In the genomic region with DNA sequence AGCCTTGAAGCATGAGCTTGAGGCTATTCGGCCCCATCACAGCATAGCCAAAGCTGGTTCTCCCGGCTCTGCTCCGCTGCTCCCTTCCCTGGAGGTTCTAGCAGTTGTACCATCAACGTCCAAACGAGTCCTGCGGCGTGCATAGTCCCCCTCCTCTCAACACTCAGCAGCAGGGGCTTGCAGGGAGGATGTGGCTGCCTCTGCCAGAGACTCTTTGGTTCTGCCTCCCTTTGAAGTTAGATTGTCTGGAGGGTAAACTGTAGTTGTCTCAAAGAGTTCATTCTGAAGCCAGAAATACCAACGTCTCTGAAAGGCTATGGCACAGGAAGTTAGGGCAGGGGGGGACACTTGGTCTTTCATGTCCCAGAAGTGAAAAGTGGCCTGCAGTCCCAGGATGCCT, we compare ENCODE assay signal across 16 mouse cellular contexts. TPM values are rescaled to one million over a fixed set of nuclear protein-coding genes. Genes with fewer than 3 reads are reported as not detected.
DNase-seq lines count a peak whose midpoint lies in the region; ATAC-seq and TF ChIP-seq lines count a peak whose summit lies in the region.
"Had no signal": no experiment of that assay in that cellular context is flagged by ENCODE, and none has a peak within 500 bp of the region (broad histone marks: within the 10 kb centered on the region; RNA-seq: fewer than 3 reads in every experiment).

No protein-coding gene starts in this region.

- no peak overlapping the region for H3K27ac ChIP-seq in forebrain, embryonic 15.5 days (replicated peaks)
- no peak overlapping the region for H3K27ac ChIP-seq in forebrain, embryonic 16.5 days (ENCODE audit: low read length)
- no peak overlapping the region for H3K27ac ChIP-seq in neural tube, embryonic 13.5 days (replicated peaks)
- peak overlapping the region; percentile 5 for H3K27ac ChIP-seq in midbrain, embryonic 13.5 days
- H3K27ac ChIP-seq in cerebellum, adult 2 months (ENCODE audit: insufficient read depth, low read length) = no peak overlapping the region
- H3K27ac ChIP-seq: limb, embryonic 13.5 days had no signal

- no peak overlapping the region for H3K4me2 ChIP-seq in forebrain, embryonic 15.5 days (replicated peaks)
- H3K4me2 ChIP-seq in forebrain, embryonic 16.5 days (ENCODE audit: low read length) = no peak overlapping the region
- H3K4me2 ChIP-seq in neural tube, embryonic 13.5 days = no peak overlapping the region
- no peak overlapping the region for H3K4me2 ChIP-seq in midbrain, embryonic 13.5 days (replicated peaks)
- H3K4me2 ChIP-seq: heart, embryonic 12.5 days; limb, embryonic 13.5 days had no signal

- ATAC-seq in forebrain, embryonic 15.5 days (replicated peaks) = no peak
- no peak for ATAC-seq in forebrain, embryonic 16.5 days
- ATAC-seq in neural tube, embryonic 13.5 days (ENCODE audit: low read depth) = no peak
- no peak for ATAC-seq in midbrain, embryonic 13.5 days
- ATAC-seq: intestine, postnatal 0 days; liver, postnatal 0 days had no signal

- no peaks in the 10 kb centered on the region for H3K27me3 ChIP-seq in forebrain, embryonic 15.5 days
- no peaks in the 10 kb centered on the region for H3K27me3 ChIP-seq in forebrain, embryonic 16.5 days (replicated peaks; ENCODE audit: control insufficient read depth, insufficient read depth, low read length)
- no peaks in the 10 kb centered on the region; the same call in 1 of the 2 replicates for H3K27me3 ChIP-seq in neural tube, embryonic 13.5 days
- no peaks in the 10 kb centered on the region for H3K27me3 ChIP-seq in midbrain, embryonic 13.5 days
- H3K27me3 ChIP-seq in cerebellum, adult 2 months (ENCODE audit: control insufficient read depth, insufficient read depth, low read length) = no peaks in the 10 kb centered on the region

- DNase-seq in neural tube, embryonic 10.5 days (ENCODE audit: extremely low spot score, low spot score) = no peak
- peak; percentile 80 for DNase-seq in thymus, postnatal 25 days
- DNase-seq in cerebellum, adult 2 months = no peak
- DNase-seq in left cerebral cortex, postnatal 25 days (ENCODE audit: low spot score in 2 of 2) = no peak
- DNase-seq: gastrocnemius, postnatal 25 days; kidney, postnatal 25 days; liver, postnatal 0 days; lung, postnatal 36 days had no signal

- no peak for TF ChIP-seq CTCF in cerebellum, adult 2 months (IDR thresholded peaks at IDR 0.05; ENCODE audit: borderline replicate concordance, insufficient read depth, low read depth, low read length)

- H3K4me1 ChIP-seq in forebrain, embryonic 15.5 days = peaks cover 14% of the 10 kb centered on the region
- peaks cover 16% of the 10 kb centered on the region for H3K4me1 ChIP-seq in forebrain, embryonic 16.5 days (replicated peaks; ENCODE audit: control insufficient read depth, insufficient read depth, low read length)
- H3K4me1 ChIP-seq in neural tube, embryonic 13.5 days (replicated peaks) = peaks cover 22% of the 10 kb centered on the region
- peaks cover 29% of the 10 kb centered on the region for H3K4me1 ChIP-seq in midbrain, embryonic 13.5 days (replicated peaks)
- H3K4me1 ChIP-seq in cerebellum, adult 2 months (ENCODE audit: control insufficient read depth, insufficient read depth, low read length) = peaks cover 10% of the 10 kb centered on the region
- H3K4me1 ChIP-seq: limb, embryonic 13.5 days had no signal

- H3K36me3 ChIP-seq in forebrain, embryonic 15.5 days = peaks cover 40% of the 10 kb centered on the region
- H3K36me3 ChIP-seq in forebrain, embryonic 16.5 days (ENCODE audit: control insufficient read depth, insufficient read depth) = peaks cover 18% of the 10 kb centered on the region
- H3K36me3 ChIP-seq in neural tube, embryonic 13.5 days = peaks cover 51% of the 10 kb centered on the region
- peaks cover 42% of the 10 kb centered on the region for H3K36me3 ChIP-seq in midbrain, embryonic 13.5 days

- intact Hi-C loops in left cerebral cortex, postnatal 25 days (cut with DNase I) = no loop called here

- WGBS in forebrain, embryonic 15.5 days = 53% methylated on average over 8 of the region's 8 CpGs
- 47% methylated on average over 8 of the region's 8 CpGs for WGBS in forebrain, embryonic 16.5 days
- WGBS in neural tube, embryonic 13.5 days = 37% methylated on average over 8 of the region's 8 CpGs
- WGBS in midbrain, embryonic 13.5 days = 38% methylated on average over 8 of the region's 8 CpGs
- WGBS in cerebellum, adult 2 months = 30% methylated on average over 8 of the region's 8 CpGs

- H3K9ac ChIP-seq in forebrain, embryonic 15.5 days (replicated peaks) = 0 out of 2 replicates have a peak overlapping the region, but pooled peaks have one; percentile 14
- H3K9ac ChIP-seq in forebrain, embryonic 16.5 days (replicated peaks; ENCODE audit: low read depth, low read length) = no peak overlapping the region
- 0 out of 2 replicates have a peak overlapping the region, but pooled peaks have one; percentile 34 for H3K9ac ChIP-seq in neural tube, embryonic 13.5 days
- H3K9ac ChIP-seq in midbrain, embryonic 13.5 days (replicated peaks) = no peak overlapping the region
- H3K9ac ChIP-seq: heart, embryonic 12.5 days; limb, embryonic 13.5 days; liver, postnatal 0 days had no signal

- H3K9me3 ChIP-seq in forebrain, embryonic 15.5 days = no peaks in the 10 kb centered on the region
- H3K9me3 ChIP-seq in forebrain, embryonic 16.5 days (ENCODE audit: control insufficient read depth, low read length) = no peaks in the 10 kb centered on the region
- H3K9me3 ChIP-seq in neural tube, embryonic 13.5 days = no peaks in the 10 kb centered on the region
- H3K9me3 ChIP-seq in midbrain, embryonic 13.5 days = no peaks in the 10 kb centered on the region
- H3K9me3 ChIP-seq: heart, embryonic 12.5 days; limb, embryonic 13.5 days had no signal

- no peak for TF ChIP-seq POLR2A in cerebellum, adult 2 months (IDR thresholded peaks at IDR 0.05; ENCODE audit: borderline replicate concordance, insufficient read depth, low read length)

- H3K4me3 ChIP-seq in forebrain, embryonic 15.5 days = no peak overlapping the region
- no peak overlapping the region for H3K4me3 ChIP-seq in forebrain, embryonic 16.5 days (replicated peaks; ENCODE audit: low read length)
- no peak overlapping the region for H3K4me3 ChIP-seq in neural tube, embryonic 13.5 days
- no peak overlapping the region for H3K4me3 ChIP-seq in midbrain, embryonic 13.5 days (replicated peaks)
- no peak overlapping the region for H3K4me3 ChIP-seq in cerebellum, adult 2 months (replicated peaks; ENCODE audit: insufficient read depth, low read depth, low read length)
- H3K4me3 ChIP-seq: heart, embryonic 12.5 days; limb, embryonic 13.5 days had no signal

RNA-seq across cellular contexts. Expression of gene Mc1r, which starts 2.4 kb away (rescaled TPM):
- polyA plus RNA-seq in forebrain, embryonic 15.5 days (2015; fragmentation: Nextera tagmentation; extraction: Ambion mirVana) = 0.15 and 0.23 TPM in 2 replicates
- polyA plus RNA-seq in forebrain, embryonic 16.5 days (2015; fragmentation: Nextera tagmentation; extraction: Ambion mirVana) = 0.09 and 0.12 TPM in 2 replicates
- 0.21 and 0.22 TPM in 2 replicates for polyA plus RNA-seq in neural tube, embryonic 13.5 days (2015; fragmentation: Nextera tagmentation; extraction: Ambion mirVana)
- polyA plus RNA-seq in midbrain, embryonic 13.5 days (2015; fragmentation: Nextera tagmentation; extraction: Ambion mirVana) = 0.17 and 0.31 TPM in 2 replicates
- 0.05 and 0.06 TPM in 2 replicates for polyA plus RNA-seq in cerebellum, adult 2 months (2012; rRNA removed)
- under 1 TPM in 1 of 2 experiments, not detected in 1; 0.09 TPM for total RNA-seq in left cerebral cortex, postnatal 25 days (2021)
- total RNA-seq: gastrocnemius, postnatal 25 days; monocyte, adult 5-6 weeks had no signal
- polyA plus RNA-seq: heart, embryonic 12.5 days; intestine, postnatal 0 days; liver, postnatal 0 days had no signal

RNA-seq across cellular contexts. Expression of gene Tubb3, which starts 6.7 kb away (rescaled TPM):
- polyA plus RNA-seq in forebrain, embryonic 15.5 days (2015; fragmentation: Nextera tagmentation; extraction: Ambion mirVana) = 1,822 and 1,823 TPM in 2 replicates
- 1,828 and 2,004 TPM in 2 replicates for polyA plus RNA-seq in forebrain, embryonic 16.5 days (2015; fragmentation: Nextera tagmentation; extraction: Ambion mirVana)
- polyA plus RNA-seq in neural tube, embryonic 13.5 days (2015; fragmentation: Nextera tagmentation; extraction: Ambion mirVana) = 1,543 and 1,658 TPM in 2 replicates
- polyA plus RNA-seq in midbrain, embryonic 13.5 days (2015; fragmentation: Nextera tagmentation; extraction: Ambion mirVana) = 1,993 and 2,050 TPM in 2 replicates
- 670 and 684 TPM in 2 replicates for polyA plus RNA-seq in cerebellum, adult 2 months (2012; rRNA removed)
- total RNA-seq in left cerebral cortex, postnatal 25 days (2021) = 100 to 1,000 TPM; 447 to 452 TPM
- total RNA-seq: gastrocnemius, postnatal 25 days had no signal

RNA-seq across cellular contexts. Expression of gene Def8, which starts 18.8 kb away (rescaled TPM):
- polyA plus RNA-seq in forebrain, embryonic 15.5 days (2015; fragmentation: Nextera tagmentation; extraction: Ambion mirVana) = 43.3 and 46.3 TPM in 2 replicates
- polyA plus RNA-seq in forebrain, embryonic 16.5 days (2015; fragmentation: Nextera tagmentation; extraction: Ambion mirVana) = 43.9 and 48.3 TPM in 2 replicates
- polyA plus RNA-seq in neural tube, embryonic 13.5 days (2015; fragmentation: Nextera tagmentation; extraction: Ambion mirVana) = 43.3 and 44.5 TPM in 2 replicates
- polyA plus RNA-seq in midbrain, embryonic 13.5 days (2015; fragmentation: Nextera tagmentation; extraction: Ambion mirVana) = 41.7 and 42.8 TPM in 2 replicates
- 73.1 and 73.4 TPM in 2 replicates for polyA plus RNA-seq in cerebellum, adult 2 months (2012; rRNA removed)
- 10 to 100 TPM; 67.6 to 68.8 TPM for total RNA-seq in left cerebral cortex, postnatal 25 days (2021)

RNA-seq across cellular contexts. Expression of gene Tcf25, which starts 31.0 kb away (rescaled TPM):
- 252 and 259 TPM in 2 replicates for polyA plus RNA-seq in forebrain, embryonic 15.5 days (2015; fragmentation: Nextera tagmentation; extraction: Ambion mirVana)
- polyA plus RNA-seq in forebrain, embryonic 16.5 days (2015; fragmentation: Nextera tagmentation; extraction: Ambion mirVana) = 283 and 303 TPM in 2 replicates
- 317 and 328 TPM in 2 replicates for polyA plus RNA-seq in neural tube, embryonic 13.5 days (2015; fragmentation: Nextera tagmentation; extraction: Ambion mirVana)
- polyA plus RNA-seq in midbrain, embryonic 13.5 days (2015; fragmentation: Nextera tagmentation; extraction: Ambion mirVana) = 238 and 263 TPM in 2 replicates
- polyA plus RNA-seq in cerebellum, adult 2 months (2012; rRNA removed) = 691 and 692 TPM in 2 replicates
- total RNA-seq in left cerebral cortex, postnatal 25 days (2021) = 100 to 1,000 TPM; 568 to 614 TPM

Comparison
In these comparisons a context has a peak if more than half of its experiments do, and no peak if none do; other contexts are left out.
1. H3K9ac ChIP-seq: peak in forebrain, embryonic 15.5 days (single experiment) and neural tube, embryonic 13.5 days (single experiment); none in forebrain, embryonic 16.5 days (single experiment) and midbrain, embryonic 13.5 days (single experiment).